Mouse (Mus musculus): ENCODE measurements around the gene Gpd1l.
"Not testable (repeated sequence)": the region's sequence is repeated elsewhere in the genome, so short reads cannot be mapped to it uniquely, and the experiment has no call there.

The Gpd1l gene

GRCm38 (mm10) chr9:114933723-114934171 is at the start of gene Gpd1l:
Gpd1l (minus strand) TSS chr9:114933987.
- DNase-seq, result peak; percentile 90

- DNase-seq, result peak; percentile 32
These were observed 49.0 kb upstream of the Gpd1l start, which contains the start of gene Rps27rt for GRCm38 (mm10) chr9:114982689-114983360. Rps27rt (minus strand) TSS chr9:114982739.

- no peak for DNase-seq
These were observed 46.2 kb upstream of the Gpd1l start for GRCm38 (mm10) chr9:114979969-114980368.

- DNase-seq, result peak; percentile 75
These were observed 44.7 kb upstream of the Gpd1l start, which contains the start of gene Osbpl10 for GRCm38 (mm10) chr9:114978281-114979111. Osbpl10 (plus strand) TSS chr9:114978569.

GRCm38 (mm10) chr9:114977461-114978280 is 43.9 kb upstream of the Gpd1l start:
- peak; percentile 29 for DNase-seq

- not testable (repeated sequence) for DNase-seq
These were observed 32.5 kb upstream of the Gpd1l start for GRCm38 (mm10) chr9:114966286-114966685.

- no peak for DNase-seq
These were observed 30.3 kb upstream of the Gpd1l start for GRCm38 (mm10) chr9:114964093-114964492.

- no peak for DNase-seq
These were observed 27.1 kb upstream of the Gpd1l start for GRCm38 (mm10) chr9:114960844-114961243.

GRCm38 (mm10) chr9:114960043-114960789 is 26.4 kb upstream of the Gpd1l start:
- no peak for DNase-seq

- DNase-seq, result no peak
These were observed 23.2 kb upstream of the Gpd1l start for GRCm38 (mm10) chr9:114956945-114957344.

GRCm38 (mm10) chr9:114955340-114955739 is 21.6 kb upstream of the Gpd1l start:
- no peak for DNase-seq

- DNase-seq, result no peak
These were observed 19.1 kb upstream of the Gpd1l start for GRCm38 (mm10) chr9:114952866-114953265.

- DNase-seq, result no peak
These were observed 14.6 kb upstream of the Gpd1l start for GRCm38 (mm10) chr9:114948395-114948794.

GRCm38 (mm10) chr9:114945576-114945975 is 11.8 kb upstream of the Gpd1l start:
- no peak for DNase-seq

GRCm38 (mm10) chr9:114944642-114945041 is 10.9 kb upstream of the Gpd1l start:
- DNase-seq, result no peak

- no peak for DNase-seq
These were observed 2.9 kb upstream of the Gpd1l start for GRCm38 (mm10) chr9:114936687-114937086.

GRCm38 (mm10) chr9:114935321-114935720 is 1.5 kb upstream of the Gpd1l start:
- DNase-seq, result no peak

GRCm38 (mm10) chr9:114934231-114934630 is 444 bp upstream of the Gpd1l start:
- no peak for DNase-seq

- no peak for DNase-seq
These were observed 607 bp downstream of the Gpd1l start for GRCm38 (mm10) chr9:114933037-114933722.

- no peak for DNase-seq
These were observed 1.2 kb downstream of the Gpd1l start for GRCm38 (mm10) chr9:114932607-114933006.

GRCm38 (mm10) chr9:114930464-114931090 is 3.2 kb downstream of the Gpd1l start:
- peak; percentile 50 for DNase-seq
